Mouse (Mus musculus) G1E (cell line): ENCODE measurements around the gene 9930022D16Rik.

Source experiments
- CTCF ChIP-seq: IDR thresholded peaks from 2 replicates; pipeline ENCODE4 v1.5.1; 2012; ENCODE audit warnings: low read depth, low read length, inconsistent platforms, mixed read lengths
- GATA1 ChIP-seq: IDR thresholded peaks from 2 replicates; pipeline ENCODE4 v1.6.1; 2012; ENCODE audit warnings: borderline replicate concordance, low read length, inconsistent platforms, mixed read lengths
- POLR2AphosphoS5 ChIP-seq: IDR thresholded peaks from 2 replicates; pipeline ENCODE4 v1.6.1; 2012; ENCODE audit warnings: low read depth, low read length, inconsistent platforms; ENCODE audit not compliant: insufficient replicate concordance

DNA sequence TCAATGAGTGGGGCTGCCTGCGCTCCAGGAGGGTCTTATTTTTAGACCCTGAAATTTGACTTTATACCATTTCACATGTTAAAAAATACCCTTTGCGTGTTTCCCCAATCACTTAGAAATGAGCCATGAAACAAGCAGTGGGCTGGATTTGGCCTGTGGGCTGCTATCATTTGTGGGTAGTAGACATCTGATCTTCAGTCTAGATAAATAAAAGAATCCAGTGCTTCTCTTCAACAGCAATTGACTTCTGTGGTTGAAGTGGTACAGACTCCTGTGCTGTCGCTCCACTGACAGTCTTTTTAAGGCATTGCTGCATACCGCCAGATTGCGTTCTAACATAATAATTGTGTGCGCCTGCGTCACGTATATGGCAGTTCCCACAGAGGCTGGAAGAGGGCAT is 28.4 kb upstream of the 9930022D16Rik start:
- TF ChIP-seq CTCF (no peak), GATA1 (no peak), POLR2AphosphoS5 (no peak)
